Mouse (Mus musculus) 3T3-L1 (cell line): ENCODE data around the gene Mt1.
"Not testable (repeated sequence)": the region's sequence is repeated elsewhere in the genome, so short reads cannot be mapped to it uniquely, and the experiment has no call there.

Experiments used
- DNase-seq: peaks from one replicate; pipeline ENCODE4 v3.0.0-alpha.2; 2015; ENCODE audit warnings: low read depth, low spot score

Gene Mt1

GRCm38 (mm10) chr8:94178857-94179712 lies at the start of gene Mt1:
Mt1 (plus strand) TSS chr8:94179082.
- peak; percentile 99 for DNase-seq

- DNase-seq, result no peak
These were observed 49.6 kb upstream of the Mt1 start for GRCm38 (mm10) chr8:94129133-94129789.

- no peak for DNase-seq
These were observed 48.8 kb upstream of the Mt1 start for GRCm38 (mm10) chr8:94130126-94130525.

- peak; percentile 74 for DNase-seq
These were observed 46.8 kb upstream of the Mt1 start for GRCm38 (mm10) chr8:94132096-94132495.

- DNase-seq, result peak; percentile 91
These were observed 44.3 kb upstream of the Mt1 start for GRCm38 (mm10) chr8:94134601-94135000.

- DNase-seq, result no peak
These were observed 43.3 kb upstream of the Mt1 start for GRCm38 (mm10) chr8:94135556-94135955.

GRCm38 (mm10) chr8:94136192-94136591 lies 42.7 kb upstream of the Mt1 start:
- DNase-seq, result peak; percentile 52

- no peak for DNase-seq
These were observed 41.9 kb upstream of the Mt1 start, which contains the start of gene Mt4 for GRCm38 (mm10) chr8:94136933-94137332. Mt4 (plus strand) TSS chr8:94137197.

GRCm38 (mm10) chr8:94140266-94140795 lies 38.6 kb upstream of the Mt1 start:
- no peak for DNase-seq

GRCm38 (mm10) chr8:94148236-94148635 lies 30.6 kb upstream of the Mt1 start:
- peak; percentile 59 for DNase-seq

- no peak for DNase-seq
These were observed 28.0 kb upstream of the Mt1 start for GRCm38 (mm10) chr8:94150925-94151324.

GRCm38 (mm10) chr8:94152513-94153300 lies 26.2 kb upstream of the Mt1 start, which contains the start of gene Mt3:
Mt3 (plus strand) TSS chr8:94152607.
- no peak for DNase-seq

- no peak for DNase-seq
These were observed 25.4 kb upstream of the Mt1 start for GRCm38 (mm10) chr8:94153451-94153850.

GRCm38 (mm10) chr8:94154537-94154936 lies 24.3 kb upstream of the Mt1 start:
- DNase-seq, result no peak

- no peak for DNase-seq
These were observed 22.8 kb upstream of the Mt1 start for GRCm38 (mm10) chr8:94156092-94156491.

GRCm38 (mm10) chr8:94165772-94166171 lies 13.1 kb upstream of the Mt1 start:
- not testable (repeated sequence) for DNase-seq

GRCm38 (mm10) chr8:94167244-94167643 lies 11.6 kb upstream of the Mt1 start:
- peak; percentile 95 for DNase-seq

- no peak for DNase-seq
These were observed 9.3 kb upstream of the Mt1 start for GRCm38 (mm10) chr8:94169547-94169946.

GRCm38 (mm10) chr8:94171321-94171755 lies 7.5 kb upstream of the Mt1 start:
- DNase-seq, result peak; percentile 85

GRCm38 (mm10) chr8:94172075-94172808 lies 6.6 kb upstream of the Mt1 start, which contains the start of gene Mt2:
Mt2 (plus strand) TSS chr8:94172664.
- DNase-seq, result peak; percentile 75
